Mouse (Mus musculus) sigmoid colon, adult 10 weeks (tissue): ENCODE data around the gene Gabra6. TPM values are rescaled to one million over a fixed set of nuclear protein-coding genes. Genes with fewer than 3 reads are reported as not detected.

ENCODE experiments used
- polyA plus RNA-seq: library from polyadenylated mRNA; stranded (reverse); fragments of 350-450 nt; fragmentation: Illumina TruSeq; extraction: RNeasy Lipid Tissue Mini Kit (QIAGEN cat#74804); gene quantifications from one replicate; pipeline ENCODE4 v1.2.3, GENCODE M21; 2014; ENCODE audit warnings: low read depth, low replicate concordance

The Gabra6 gene
- polyA plus RNA-seq, result not detected

GRCm38 (mm10) chr11:42320882-42321281 lies at the start of gene Gabra6:
Gene Gabra6, minus strand, starts transcription at chr11:42321072.

Other genes with a start within 250 kb of the Gabra6 start
- gene Gabra1, start 138.1 kb downstream of the Gabra6 start, polyA plus RNA-seq, result 0.13 TPM
- gene Gabrb2, start 98.7 kb upstream of the Gabra6 start, polyA plus RNA-seq, result 0.28 TPM